11 mouse cellular contexts compared by ENCODE assay signal in the genomic region with DNA sequence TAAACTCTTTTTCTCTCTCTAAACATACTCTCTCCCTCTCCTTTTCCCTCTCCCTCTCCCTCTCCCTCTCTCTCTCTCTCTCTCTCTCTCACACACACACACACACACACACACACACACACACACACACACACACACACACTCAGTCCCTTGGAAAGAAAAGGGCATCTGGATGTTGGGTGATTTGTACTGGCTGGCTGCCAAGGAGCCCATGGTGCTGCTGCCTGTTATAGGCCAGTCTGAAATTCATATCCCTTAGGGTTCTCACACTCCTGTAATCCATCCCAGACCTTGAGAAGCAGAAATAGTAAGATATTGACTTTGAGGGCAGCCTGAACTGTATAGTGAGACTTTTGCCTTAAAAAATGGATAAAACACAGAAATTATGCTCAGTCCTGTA. TPM values are rescaled to one million over a fixed set of nuclear protein-coding genes. Genes with fewer than 3 reads are reported as not detected.
A peak's percentile ranks its signal among the peaks of the same experiment; 100 is the strongest.
DNase-seq lines count a peak whose midpoint lies in the region; ATAC-seq and TF ChIP-seq lines count a peak whose summit lies in the region.
"Had no signal": no experiment of that assay in that cellular context is flagged by ENCODE, and none has a peak within 500 bp of the region (broad histone marks: within the 10 kb centered on the region; RNA-seq: fewer than 3 reads in every experiment).

No protein-coding gene starts in this region.

- H3K36me3 ChIP-seq in heart, embryonic 10.5 days, result peaks cover 36% of the 10 kb centered on the region
- no peaks in the 10 kb centered on the region for H3K36me3 ChIP-seq in heart, adult 2 months (ENCODE audit: control insufficient read depth, insufficient read depth, low read length)
- peaks cover 8% of the 10 kb centered on the region; the same call in 1 of the 2 replicates for H3K36me3 ChIP-seq in embryonic facial prominence, embryonic 12.5 days

- ATAC-seq in embryonic facial prominence, embryonic 12.5 days (ENCODE audit: insufficient number of reproducible peaks, insufficient read depth, low FRiP score, low TSS enrichment), result peak; percentile 65

- no peak overlapping the region for H3K27ac ChIP-seq in heart, embryonic 10.5 days
- H3K27ac ChIP-seq in heart, adult 2 months, result no peak overlapping the region
- peak overlapping the region; percentile 82 for H3K27ac ChIP-seq in embryonic facial prominence, embryonic 12.5 days
- H3K27ac ChIP-seq: embryonic facial prominence, embryonic 15.5 days; liver, embryonic 12.5 days had no signal

- H3K9me3 ChIP-seq in heart, embryonic 10.5 days, result no peaks in the 10 kb centered on the region
- no peaks in the 10 kb centered on the region for H3K9me3 ChIP-seq in embryonic facial prominence, embryonic 12.5 days
- H3K9me3 ChIP-seq: embryonic facial prominence, embryonic 15.5 days; liver, embryonic 12.5 days had no signal

- no peaks in the 10 kb centered on the region for H3K79me2 ChIP-seq in heart, adult 2 months (replicated peaks; ENCODE audit: control insufficient read depth, insufficient read depth, low read length)

- TF ChIP-seq POLR2A in heart, adult 2 months (IDR thresholded peaks at IDR 0.05; ENCODE audit: insufficient read depth, low read depth, low read length), result no peak

- peak; percentile 82 for DNase-seq in heart, embryonic 10.5 days (ENCODE audit: low spot score)
- no peak for DNase-seq in heart, adult 2 months
- DNase-seq in lung, postnatal 14 days, result peak; percentile 12
- no peak for DNase-seq in lung, adult 18-20 months
- peak; percentile 51 for DNase-seq in adipocyte (ENCODE audit: low spot score)
- DNase-seq in thymus, postnatal 4 days, result no peak
- DNase-seq in spleen, postnatal 36 days (ENCODE audit: low spot score in 2 of 2), result no peak
- DNase-seq: spleen, adult 18-20 months had no signal

- TF ChIP-seq CTCF in heart, adult 2 months (IDR thresholded peaks at IDR 0.05), result no peak

- TF ChIP-seq EP300 in heart, adult 2 months (IDR thresholded peaks at IDR 0.05; ENCODE audit: insufficient read depth, low read depth, low read length), result no peak

- peak overlapping the region; percentile 0; the same call in 1 of the 2 replicates for H3K4me2 ChIP-seq in embryonic facial prominence, embryonic 12.5 days (replicated peaks)
- H3K4me2 ChIP-seq: embryonic facial prominence, embryonic 15.5 days; liver, embryonic 12.5 days had no signal

- H3K4me1 ChIP-seq in heart, embryonic 10.5 days, result peaks cover 15% of the 10 kb centered on the region; the same call in 1 of the 2 replicates
- H3K4me1 ChIP-seq in heart, adult 2 months (ENCODE audit: control insufficient read depth, insufficient read depth, low read length), result no peaks in the 10 kb centered on the region; the same call in 1 of the 2 replicates
- peaks cover 16% of the 10 kb centered on the region for H3K4me1 ChIP-seq in embryonic facial prominence, embryonic 12.5 days

- no peak overlapping the region for H3K9ac ChIP-seq in heart, adult 2 months (ENCODE audit: low read depth, low read length)
- 0 out of 2 replicates have a peak overlapping the region, but pooled peaks have one; percentile 24 for H3K9ac ChIP-seq in embryonic facial prominence, embryonic 12.5 days
- H3K9ac ChIP-seq: embryonic facial prominence, embryonic 15.5 days; liver, embryonic 12.5 days had no signal

- no peak overlapping the region for H3K4me3 ChIP-seq in heart, embryonic 10.5 days
- H3K4me3 ChIP-seq in heart, adult 2 months, result no peak overlapping the region
- H3K4me3 ChIP-seq in embryonic facial prominence, embryonic 12.5 days, result no peak overlapping the region
- H3K4me3 ChIP-seq: embryonic facial prominence, embryonic 15.5 days; liver, embryonic 12.5 days had no signal

- intact Hi-C loops in heart, adult 2 months (cut with DNase I), result no loop called here

- H3K27me3 ChIP-seq in heart, embryonic 10.5 days (ENCODE audit: insufficient read depth, poor library complexity, severe bottlenecking), result no peaks in the 10 kb centered on the region
- H3K27me3 ChIP-seq in heart, adult 2 months (ENCODE audit: control insufficient read depth, insufficient read depth, low read length), result no peaks in the 10 kb centered on the region
- no peaks in the 10 kb centered on the region for H3K27me3 ChIP-seq in embryonic facial prominence, embryonic 12.5 days
- H3K27me3 ChIP-seq: embryonic facial prominence, embryonic 15.5 days; liver, embryonic 12.5 days had no signal

RNA-seq across cellular contexts. Expression of gene Ttc28, which starts 4.9 kb away (rescaled TPM):
- polyA plus RNA-seq in heart, embryonic 10.5 days (2016; fragmentation: Nextera tagmentation; extraction: Ambion mirVana), result 7.3 and 10.9 TPM in 2 replicates
- 10 to 100 TPM; 12.3 to 15.0 TPM for total RNA-seq in heart, adult 2 months (2021)
- polyA plus RNA-seq in heart, adult 2 months (2012; rRNA removed), result 7.2 and 7.3 TPM in 2 replicates
- polyA plus RNA-seq in embryonic facial prominence, embryonic 12.5 days (2016; fragmentation: Nextera tagmentation; extraction: Ambion mirVana), result 21.2 and 23.4 TPM in 2 replicates

RNA-seq across cellular contexts. Expression of gene Chek2, which starts 34.9 kb away (rescaled TPM):
- polyA plus RNA-seq in heart, embryonic 10.5 days (2016; fragmentation: Nextera tagmentation; extraction: Ambion mirVana), result 28.1 and 28.8 TPM in 2 replicates
- 1 to 10 TPM; 2.6 to 3.1 TPM for total RNA-seq in heart, adult 2 months (2021)
- 3.4 and 5.5 TPM in 2 replicates for polyA plus RNA-seq in heart, adult 2 months (2012; rRNA removed)
- 26.7 and 30.2 TPM in 2 replicates for polyA plus RNA-seq in embryonic facial prominence, embryonic 12.5 days (2016; fragmentation: Nextera tagmentation; extraction: Ambion mirVana)

RNA-seq across cellular contexts. Expression of gene Hscb, which starts 35.1 kb away (rescaled TPM):
- 22.2 and 27.4 TPM in 2 replicates for polyA plus RNA-seq in heart, embryonic 10.5 days (2016; fragmentation: Nextera tagmentation; extraction: Ambion mirVana)
- 10 to 100 TPM; 18.5 to 18.7 TPM for total RNA-seq in heart, adult 2 months (2021)
- polyA plus RNA-seq in heart, adult 2 months (2012; rRNA removed), result 14.8 and 17.7 TPM in 2 replicates
- 27.1 and 31.3 TPM in 2 replicates for polyA plus RNA-seq in embryonic facial prominence, embryonic 12.5 days (2016; fragmentation: Nextera tagmentation; extraction: Ambion mirVana)

Comparison
In these comparisons a context has a peak if more than half of its experiments do, and no peak if none do; other contexts are left out.
1. DNase-seq: peak in heart, embryonic 10.5 days (single experiment), lung, postnatal 14 days (single experiment) and adipocyte (single experiment); none in heart, adult 2 months (0 of 2), lung, adult 18-20 months (0 of 2), thymus, postnatal 4 days (single experiment) and spleen, postnatal 36 days (0 of 2).